28 mouse cellular contexts compared by ENCODE assay signal in the genomic region with DNA sequence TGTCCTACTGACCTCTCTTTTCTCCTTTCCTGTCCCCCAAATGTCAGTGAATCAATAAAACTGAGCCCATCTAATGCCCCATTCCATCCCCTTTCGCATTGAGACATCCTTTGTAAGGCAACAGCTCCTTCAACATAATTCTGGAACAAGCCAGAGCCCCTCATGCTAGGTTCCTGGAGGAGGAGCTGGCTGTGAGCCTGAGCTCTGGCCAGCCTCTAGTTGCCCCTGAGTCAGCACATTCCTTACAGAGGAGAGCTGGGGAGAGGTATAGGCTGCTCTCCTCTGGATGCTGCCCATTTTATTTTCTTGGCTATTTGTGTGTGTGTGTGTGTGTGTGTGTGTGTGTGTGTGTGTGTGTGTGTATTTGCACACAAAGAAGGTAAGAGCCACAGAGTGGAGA. TPM values are rescaled to one million over a fixed set of nuclear protein-coding genes. Genes with fewer than 3 reads are reported as not detected.
DNase-seq lines count a peak whose midpoint lies in the region; ATAC-seq and TF ChIP-seq lines count a peak whose summit lies in the region.
"Had no signal": no experiment of that assay in that cellular context is flagged by ENCODE, and none has a peak within 500 bp of the region (broad histone marks: within the 10 kb centered on the region; RNA-seq: fewer than 3 reads in every experiment).

No protein-coding gene starts in this region.

- H3K4me2 ChIP-seq in stomach, embryonic 14.5 days (replicated peaks; ENCODE audit: low read depth, low read length), result no peak overlapping the region
- no peak overlapping the region for H3K4me2 ChIP-seq in stomach, postnatal 0 days (replicated peaks; ENCODE audit: low read depth)
- no peak overlapping the region for H3K4me2 ChIP-seq in stomach, embryonic 15.5 days
- H3K4me2 ChIP-seq: forebrain, embryonic 13.5 days; heart, embryonic 15.5 days had no signal

- no peak for TF ChIP-seq POLR2A in kidney, adult 2 months (IDR thresholded peaks at IDR 0.05; ENCODE audit: low read depth, low read length)
- TF ChIP-seq POLR2A in cerebellum, adult 2 months (IDR thresholded peaks at IDR 0.05; ENCODE audit: borderline replicate concordance, insufficient read depth, low read length), result no peak

- H3K36me3 ChIP-seq in kidney, adult 2 months (ENCODE audit: control insufficient read depth, insufficient read depth, low read length), result no peaks in the 10 kb centered on the region
- no peaks in the 10 kb centered on the region for H3K36me3 ChIP-seq in stomach, embryonic 14.5 days (ENCODE audit: control insufficient read depth, insufficient read depth, low read length)
- H3K36me3 ChIP-seq in stomach, postnatal 0 days (ENCODE audit: control insufficient read depth, insufficient read depth, low read length), result no peaks in the 10 kb centered on the region
- no peaks in the 10 kb centered on the region for H3K36me3 ChIP-seq in stomach, embryonic 15.5 days
- H3K36me3 ChIP-seq: heart, embryonic 15.5 days; midbrain, embryonic 10.5 days had no signal

- ATAC-seq in stomach, embryonic 14.5 days (ENCODE audit: insufficient number of reproducible peaks, insufficient read depth, low FRiP score, low read depth), result peak; percentile 65; the same call in 1 of the 2 replicates
- no peak for ATAC-seq in stomach, postnatal 0 days (ENCODE audit: low FRiP score, low TSS enrichment)
- peak; percentile 47; the same call in 1 of the 2 replicates for ATAC-seq in stomach, embryonic 15.5 days (ENCODE audit: insufficient read depth, low FRiP score, low read depth)
- ATAC-seq: forebrain, embryonic 13.5 days; hindbrain, embryonic 16.5 days had no signal

- no peak overlapping the region for H3K9ac ChIP-seq in stomach, embryonic 14.5 days (replicated peaks; ENCODE audit: low read depth, low read length)
- no peak overlapping the region for H3K9ac ChIP-seq in stomach, postnatal 0 days (ENCODE audit: low read length)
- H3K9ac ChIP-seq in stomach, embryonic 15.5 days, result no peak overlapping the region
- H3K9ac ChIP-seq: forebrain, embryonic 13.5 days; heart, embryonic 15.5 days; liver, embryonic 14.5 days had no signal

- no peaks in the 10 kb centered on the region for H3K4me1 ChIP-seq in kidney, adult 2 months (ENCODE audit: control insufficient read depth, insufficient read depth, low read length)
- H3K4me1 ChIP-seq in stomach, embryonic 14.5 days (ENCODE audit: control insufficient read depth, insufficient read depth, low read length), result no peaks in the 10 kb centered on the region
- no peaks in the 10 kb centered on the region for H3K4me1 ChIP-seq in stomach, postnatal 0 days (replicated peaks; ENCODE audit: control insufficient read depth, insufficient read depth)
- H3K4me1 ChIP-seq in stomach, embryonic 15.5 days, result no peaks in the 10 kb centered on the region
- no peaks in the 10 kb centered on the region for H3K4me1 ChIP-seq in cerebellum, adult 2 months (ENCODE audit: control insufficient read depth, insufficient read depth, low read length)
- H3K4me1 ChIP-seq: forebrain, embryonic 13.5 days; heart, embryonic 15.5 days; midbrain, embryonic 10.5 days had no signal

- 36% methylated on average over 1 of the region's 1 CpGs for WGBS in kidney, adult 2 months
- WGBS in stomach, embryonic 14.5 days, result 56% methylated on average over 1 of the region's 1 CpGs
- WGBS in stomach, postnatal 0 days, result 39% methylated on average over 1 of the region's 1 CpGs
- WGBS in stomach, embryonic 15.5 days, result 48% methylated on average over 1 of the region's 1 CpGs
- WGBS in cerebellum, adult 2 months, result 33% methylated on average over 1 of the region's 1 CpGs

- H3K4me3 ChIP-seq in kidney, adult 2 months (ENCODE audit: insufficient read depth, low read depth, low read length), result no peak overlapping the region
- H3K4me3 ChIP-seq in stomach, embryonic 14.5 days (ENCODE audit: low read depth, low read length), result no peak overlapping the region
- no peak overlapping the region for H3K4me3 ChIP-seq in stomach, postnatal 0 days (ENCODE audit: low read depth, low read length)
- no peak overlapping the region for H3K4me3 ChIP-seq in stomach, embryonic 15.5 days (replicated peaks)
- H3K4me3 ChIP-seq in cerebellum, adult 2 months (replicated peaks; ENCODE audit: insufficient read depth, low read depth, low read length), result no peak overlapping the region
- H3K4me3 ChIP-seq: erythroblast, embryonic 14.5 days; forebrain, embryonic 13.5 days; heart, adult 2 months; heart, embryonic 15.5 days; midbrain, embryonic 10.5 days had no signal

- TF ChIP-seq CTCF in kidney, adult 2 months (conservative IDR thresholded peaks at IDR 0.05; ENCODE audit: insufficient read depth, insufficient read length, low read depth, low read length), result no peak
- no peak for TF ChIP-seq CTCF in stomach, postnatal 0 days (IDR thresholded peaks at IDR 0.05; ENCODE audit: low read depth)
- no peak for TF ChIP-seq CTCF in cerebellum, adult 2 months (IDR thresholded peaks at IDR 0.05; ENCODE audit: borderline replicate concordance, insufficient read depth, low read depth, low read length)

- no peaks in the 10 kb centered on the region; the same call in 1 of the 2 replicates for H3K27me3 ChIP-seq in kidney, adult 2 months (replicated peaks; ENCODE audit: control insufficient read depth, insufficient read depth, low read length)
- H3K27me3 ChIP-seq in stomach, embryonic 14.5 days (ENCODE audit: control insufficient read depth, insufficient read depth, low read length), result no peaks in the 10 kb centered on the region
- no peaks in the 10 kb centered on the region for H3K27me3 ChIP-seq in stomach, postnatal 0 days (ENCODE audit: control insufficient read depth, insufficient read depth, low read length)
- H3K27me3 ChIP-seq in stomach, embryonic 15.5 days (replicated peaks), result no peaks in the 10 kb centered on the region
- H3K27me3 ChIP-seq in cerebellum, adult 2 months (ENCODE audit: control insufficient read depth, insufficient read depth, low read length), result no peaks in the 10 kb centered on the region; the same call in 1 of the 2 replicates
- H3K27me3 ChIP-seq: forebrain, embryonic 13.5 days had no signal

- no peak overlapping the region for H3K27ac ChIP-seq in kidney, adult 2 months (ENCODE audit: insufficient read depth, low read depth, low read length)
- no peak overlapping the region for H3K27ac ChIP-seq in stomach, embryonic 14.5 days (ENCODE audit: low read length)
- no peak overlapping the region for H3K27ac ChIP-seq in stomach, postnatal 0 days (replicated peaks)
- H3K27ac ChIP-seq in stomach, embryonic 15.5 days, result no peak overlapping the region
- H3K27ac ChIP-seq in cerebellum, adult 2 months (ENCODE audit: insufficient read depth, low read length), result no peak overlapping the region
- H3K27ac ChIP-seq: forebrain, embryonic 13.5 days; heart, adult 2 months; heart, embryonic 15.5 days; liver, embryonic 14.5 days; macrophage; midbrain, embryonic 10.5 days had no signal

- no peaks in the 10 kb centered on the region for H3K9me3 ChIP-seq in stomach, embryonic 14.5 days (ENCODE audit: control insufficient read depth, low read depth, low read length)
- no peaks in the 10 kb centered on the region for H3K9me3 ChIP-seq in stomach, postnatal 0 days (ENCODE audit: control insufficient read depth, low read length)
- no peaks in the 10 kb centered on the region for H3K9me3 ChIP-seq in stomach, embryonic 15.5 days
- H3K9me3 ChIP-seq: forebrain, embryonic 13.5 days; heart, embryonic 15.5 days; midbrain, embryonic 10.5 days had no signal

- no peak for TF ChIP-seq EP300 in stomach, postnatal 0 days (optimal IDR thresholded peaks at IDR 0.05)

- peak; percentile 73 for DNase-seq in heart, adult 11 months
- no peak for DNase-seq in heart, adult 8-10 months (ENCODE audit: low spot score)
- DNase-seq in kidney, postnatal 10 days, result peak; percentile 15
- DNase-seq in kidney, adult 2 months, result no peak
- no peak for DNase-seq in stomach, postnatal 0 days (ENCODE audit: low spot score)
- no peak for DNase-seq in cerebellum, adult 2 months
- DNase-seq: cerebellum, adult 8-10 months; gastrocnemius, postnatal 10 days; heart, adult 2 months; heart, postnatal 4 days; layer of hippocampus, adult 9-11 months; thymus, postnatal 14 days had no signal

RNA-seq across cellular contexts. Expression of a gene that starts 10.3 kb away (rescaled TPM):
- not detected for total RNA-seq in heart, adult 8-10 months (2022)
- polyA plus RNA-seq in kidney, adult 2 months (2012; rRNA removed), result not detected in 2 replicates
- polyA plus RNA-seq in stomach, embryonic 14.5 days (2014; fragmentation: Nextera tagmentation; extraction: Ambion mirVana), result 1.3 and 1.6 TPM in 2 replicates
- polyA plus RNA-seq in stomach, postnatal 0 days (2015; fragmentation: Nextera tagmentation; extraction: Ambion mirVana), result 1.4 and 1.8 TPM in 2 replicates
- polyA plus RNA-seq in stomach, embryonic 15.5 days (2015; fragmentation: Nextera tagmentation; extraction: Ambion mirVana), result 9.3 and 11.8 TPM in 2 replicates
- not detected in 2 replicates for polyA plus RNA-seq in cerebellum, adult 2 months (2012; rRNA removed)
- total RNA-seq: adrenal gland, postnatal 4 days; CH12.LX; common myeloid progenitor, adult 5-6 weeks; gastrocnemius, postnatal 10 days; heart, adult 2 months; heart, postnatal 4 days; left cerebral cortex, adult 8-10 months; midbrain, postnatal 0 days; neutrophil, adult 5-6 weeks had no signal
- polyA plus RNA-seq: erythroblast, embryonic 14.5 days; forebrain, embryonic 13.5 days; heart, adult 2 months; heart, embryonic 15.5 days; hindbrain, embryonic 16.5 days; limb, embryonic 11.5 days; liver, embryonic 14.5 days; macrophage; midbrain, embryonic 10.5 days; midbrain, postnatal 0 days had no signal

RNA-seq across cellular contexts. Expression of a gene that starts 18.3 kb away (rescaled TPM):
- under 1 TPM in 1 of 4 experiments, not detected in 3; 0.23 TPM for total RNA-seq in heart, adult 8-10 months (2022)
- polyA plus RNA-seq in kidney, adult 2 months (2012; rRNA removed), result 0.13 TPM in 1 of 2 replicates, not detected in the other
- polyA plus RNA-seq in stomach, embryonic 14.5 days (2014; fragmentation: Nextera tagmentation; extraction: Ambion mirVana), result not detected in 2 replicates
- polyA plus RNA-seq in stomach, postnatal 0 days (2015; fragmentation: Nextera tagmentation; extraction: Ambion mirVana), result 0.80 and 1.0 TPM in 2 replicates
- polyA plus RNA-seq in stomach, embryonic 15.5 days (2015; fragmentation: Nextera tagmentation; extraction: Ambion mirVana), result 0.06 and 0.08 TPM in 2 replicates
- polyA plus RNA-seq in cerebellum, adult 2 months (2012; rRNA removed), result 0.07 TPM in 1 of 2 replicates, not detected in the other
- total RNA-seq: CH12.LX; common myeloid progenitor, adult 5-6 weeks; gastrocnemius, postnatal 10 days; heart, adult 2 months; heart, postnatal 4 days; midbrain, postnatal 0 days; neutrophil, adult 5-6 weeks had no signal
- polyA plus RNA-seq: erythroblast, embryonic 14.5 days; forebrain, embryonic 13.5 days; heart, adult 2 months; heart, embryonic 15.5 days; limb, embryonic 11.5 days; liver, embryonic 14.5 days; macrophage; midbrain, embryonic 10.5 days had no signal

RNA-seq across cellular contexts. Expression of a gene that starts 34.5 kb away (rescaled TPM):
- 1 to 10 TPM in 3 of 4 experiments, under 1 TPM in 1; 0.71 to 1.9 (median 1.4) TPM for total RNA-seq in heart, adult 8-10 months (2022)
- 0.36 and 0.69 TPM in 2 replicates for polyA plus RNA-seq in kidney, adult 2 months (2012; rRNA removed)
- polyA plus RNA-seq in stomach, embryonic 14.5 days (2014; fragmentation: Nextera tagmentation; extraction: Ambion mirVana), result 0.87 and 1.2 TPM in 2 replicates
- polyA plus RNA-seq in stomach, postnatal 0 days (2015; fragmentation: Nextera tagmentation; extraction: Ambion mirVana), result 48.9 and 53.1 TPM in 2 replicates
- polyA plus RNA-seq in stomach, embryonic 15.5 days (2015; fragmentation: Nextera tagmentation; extraction: Ambion mirVana), result 0.88 and 2.4 TPM in 2 replicates
- polyA plus RNA-seq in cerebellum, adult 2 months (2012; rRNA removed), result 5.6 and 6.5 TPM in 2 replicates
- total RNA-seq: CH12.LX had no signal
- polyA plus RNA-seq: erythroblast, embryonic 14.5 days; macrophage had no signal

RNA-seq across cellular contexts. Expression of a gene that starts 38.9 kb away (rescaled TPM):
- under 1 TPM in 2 of 4 experiments, not detected in 2; 0.16 to 0.83 TPM for total RNA-seq in heart, adult 8-10 months (2022)
- 0.11 TPM in 1 of 2 replicates, not detected in the other for polyA plus RNA-seq in kidney, adult 2 months (2012; rRNA removed)
- polyA plus RNA-seq in stomach, embryonic 14.5 days (2014; fragmentation: Nextera tagmentation; extraction: Ambion mirVana), result 1.5 and 2.0 TPM in 2 replicates
- polyA plus RNA-seq in stomach, postnatal 0 days (2015; fragmentation: Nextera tagmentation; extraction: Ambion mirVana), result 0.28 and 0.32 TPM in 2 replicates
- 9.3 and 25.4 TPM in 2 replicates for polyA plus RNA-seq in stomach, embryonic 15.5 days (2015; fragmentation: Nextera tagmentation; extraction: Ambion mirVana)
- polyA plus RNA-seq in cerebellum, adult 2 months (2012; rRNA removed), result 0.06 and 0.13 TPM in 2 replicates
- total RNA-seq: CH12.LX; left cerebral cortex, adult 8-10 months had no signal
- polyA plus RNA-seq: macrophage had no signal

RNA-seq across cellular contexts. Expression of a gene that starts 41.2 kb away (rescaled TPM):
- total RNA-seq in heart, adult 8-10 months (2022), result not detected
- 0.22 and 0.38 TPM in 2 replicates for polyA plus RNA-seq in kidney, adult 2 months (2012; rRNA removed)
- polyA plus RNA-seq in stomach, embryonic 14.5 days (2014; fragmentation: Nextera tagmentation; extraction: Ambion mirVana), result 0.13 and 0.74 TPM in 2 replicates
- polyA plus RNA-seq in stomach, postnatal 0 days (2015; fragmentation: Nextera tagmentation; extraction: Ambion mirVana), result 2.0 and 2.1 TPM in 2 replicates
- 1.2 and 1.4 TPM in 2 replicates for polyA plus RNA-seq in stomach, embryonic 15.5 days (2015; fragmentation: Nextera tagmentation; extraction: Ambion mirVana)
- 0.14 and 0.15 TPM in 2 replicates for polyA plus RNA-seq in cerebellum, adult 2 months (2012; rRNA removed)
- total RNA-seq: adrenal gland, postnatal 4 days; CH12.LX; gastrocnemius, postnatal 10 days; heart, adult 2 months; heart, postnatal 4 days; neutrophil, adult 5-6 weeks had no signal
- polyA plus RNA-seq: macrophage had no signal

Comparison
In these comparisons a context has a peak if more than half of its experiments do, and no peak if none do; other contexts are left out.
1. DNase-seq: peak in heart, adult 11 months (single experiment) and kidney, postnatal 10 days (single experiment); none in heart, adult 8-10 months (single experiment), kidney, adult 2 months (single experiment), stomach, postnatal 0 days (single experiment) and cerebellum, adult 2 months (0 of 2).